Mouse (Mus musculus): Measurements from ENCODE around the gene Saa1.
"Not testable (repeated sequence)": the region's sequence is repeated elsewhere in the genome, so short reads cannot be mapped to it uniquely, and the experiment has no call there.

Saa1 gene

GRCm38 (mm10) chr7:46742880-46743279, at the start of gene Saa1:
Gene Saa1 (minus strand): TSS chr7:46742980.
- not testable (repeated sequence) for DNase-seq

- no peak for DNase-seq
Observed at GRCm38 (mm10) chr7:46789177-46789849, 46.5 kb upstream of the Saa1 start.

GRCm38 (mm10) chr7:46770706-46771105, 27.9 kb upstream of the Saa1 start:
- DNase-seq: peak; percentile 69

- no peak for DNase-seq
Observed at GRCm38 (mm10) chr7:46768451-46768850, 25.7 kb upstream of the Saa1 start.

GRCm38 (mm10) chr7:46767371-46767770, 24.6 kb upstream of the Saa1 start:
- no peak for DNase-seq

- no peak for DNase-seq
Observed at GRCm38 (mm10) chr7:46764672-46765071, 21.9 kb upstream of the Saa1 start.

GRCm38 (mm10) chr7:46762601-46763000, 19.8 kb upstream of the Saa1 start:
- no peak for DNase-seq

- DNase-seq: no peak
Observed at GRCm38 (mm10) chr7:46761049-46761795, 18.4 kb upstream of the Saa1 start.

- DNase-seq: no peak
Observed at GRCm38 (mm10) chr7:46751490-46751889, 8.7 kb upstream of the Saa1 start, which contains the start of gene Saa2. Gene Saa2 (plus strand): TSS chr7:46751790.

GRCm38 (mm10) chr7:46748459-46748858, 5.7 kb upstream of the Saa1 start:
- no peak for DNase-seq

GRCm38 (mm10) chr7:46746381-46746780, 3.6 kb upstream of the Saa1 start:
- DNase-seq: no peak

GRCm38 (mm10) chr7:46745816-46746215, 3.0 kb upstream of the Saa1 start:
- DNase-seq: no peak

- not testable (repeated sequence) for DNase-seq
Observed at GRCm38 (mm10) chr7:46740041-46740440, 2.7 kb downstream of the Saa1 start.

GRCm38 (mm10) chr7:46738561-46739460, 4.0 kb downstream of the Saa1 start:
- DNase-seq: no peak

GRCm38 (mm10) chr7:46734983-46735382, 7.8 kb downstream of the Saa1 start:
- DNase-seq: no peak

- no peak for DNase-seq
Observed at GRCm38 (mm10) chr7:46732458-46732857, 10.3 kb downstream of the Saa1 start, which contains the start of gene Saa4. Gene Saa4 (minus strand): TSS chr7:46732603.

- DNase-seq: no peak
Observed at GRCm38 (mm10) chr7:46727584-46727983, 15.2 kb downstream of the Saa1 start.

- DNase-seq: no peak
Observed at GRCm38 (mm10) chr7:46724396-46724795, 18.4 kb downstream of the Saa1 start.

GRCm38 (mm10) chr7:46723849-46724248, 18.9 kb downstream of the Saa1 start:
- DNase-seq: no peak

GRCm38 (mm10) chr7:46723354-46723753, 19.4 kb downstream of the Saa1 start:
- DNase-seq: no peak

GRCm38 (mm10) chr7:46720460-46720859, 22.3 kb downstream of the Saa1 start:
- DNase-seq: no peak

- no peak for DNase-seq
Observed at GRCm38 (mm10) chr7:46719526-46719925, 23.3 kb downstream of the Saa1 start.

- no peak for DNase-seq
Observed at GRCm38 (mm10) chr7:46718591-46719270, 24.0 kb downstream of the Saa1 start.
